Mouse (Mus musculus) layer of hippocampus, postnatal 14 days (tissue): ENCODE data around the gene Fndc3b. TPM values are rescaled to one million over a fixed set of nuclear protein-coding genes. Genes with fewer than 3 reads are reported as not detected.

ENCODE experiments used
- microRNA-seq, 2 experiments: library from miRNA; unstranded; fragments of <30 nt; microRNA quantifications; one replicate each; pipeline ENCODE4 v1.2.0; 2021
- total RNA-seq, 2 experiments: library from RNA; stranded (reverse); gene quantifications; 2 replicates each; pipeline ENCODE4 v1.2.3; 2021

The Fndc3b gene
- total RNA-seq, 2 experiments from 2014 or later = 23.7 to 31.1 TPM

Small RNAs within 50 kb of the gene (microRNA-seq; reads per million reads assigned to microRNA genes)
- gene Mir3092 = 0 reads per million in 2 experiments

Other genes starting within 250 kb of the Fndc3b start
- gene Tmem212, start 185.1 kb upstream of the Fndc3b start, total RNA-seq = 1 to 10 TPM; 1.5 to 6.2 TPM
- 10 to 100 TPM; 11.6 to 13.6 TPM for gene Pld1, start 227.4 kb upstream of the Fndc3b start, total RNA-seq